Mouse (Mus musculus) limb, embryonic 14.5 days (tissue): ENCODE measurements around the gene Gm10570. TPM values are rescaled to one million over a fixed set of nuclear protein-coding genes. Genes with fewer than 3 reads are reported as not detected.
A peak's percentile ranks its signal among the peaks of the same experiment; 100 is the strongest.

ENCODE experiments used
- ATAC-seq: fragments of 200-750 bp; cut with Nextera tagmentation; 2 replicates; pipeline ENCODE4 v1.8.0; 2017; ENCODE audit warnings: low read depth, moderate number of reproducible peaks, moderate TSS enrichment; ENCODE audit not compliant: low FRiP score
- DNase-seq: peaks from one replicate; pipeline ENCODE4 v3.0.0-alpha.2; 2015; ENCODE audit warnings: low spot score
- H3K27ac ChIP-seq: fragments of 300-500 bp; sonication (generic); replicated peaks from 2 replicates; pipeline ENCODE4 v1.5.1; 2014; ENCODE audit warnings: low read depth, mild to moderate bottlenecking, low read length, moderate library complexity, mixed read lengths
- H3K27me3 ChIP-seq: fragments of 300-500 bp; sonication (generic); 2 replicates; pipeline ENCODE4 v1.6.1; 2014; ENCODE audit warnings: low read length, mixed read lengths; ENCODE audit not compliant: control insufficient read depth, insufficient read depth
- H3K36me3 ChIP-seq: fragments of 300-500 bp; sonication (generic); 2 replicates; pipeline ENCODE4 v1.6.1; 2014; ENCODE audit warnings: mild to moderate bottlenecking, low read length, moderate library complexity, mixed read lengths; ENCODE audit not compliant: control insufficient read depth, insufficient read depth
- H3K4me1 ChIP-seq: fragments of 300-500 bp; sonication (generic); 2 replicates; pipeline ENCODE4 v1.6.1; 2014; ENCODE audit warnings: antibody characterized with exemption, low read length, mixed read lengths; ENCODE audit not compliant: control insufficient read depth, insufficient read depth
- H3K4me2 ChIP-seq: fragments of 300-500 bp; sonication (generic); replicated peaks from 2 replicates; pipeline ENCODE4 v1.6.1; 2014; ENCODE audit warnings: low read depth, mild to moderate bottlenecking, low read length, moderate library complexity; ENCODE audit not compliant: severe bottlenecking
- H3K4me3 ChIP-seq: fragments of 300-500 bp; sonication (generic); replicated peaks from 2 replicates; pipeline ENCODE4 v1.5.1; 2014; ENCODE audit warnings: low read length
- H3K9ac ChIP-seq: fragments of 300-500 bp; sonication (generic); 2 replicates; pipeline ENCODE4 v1.6.1; 2014; ENCODE audit warnings: mild to moderate bottlenecking, low read depth, low read length, moderate library complexity; ENCODE audit not compliant: severe bottlenecking
- H3K9me3 ChIP-seq: fragments of 300-500 bp; sonication (generic); 2 replicates; pipeline ENCODE4 v1.6.1; 2016; ENCODE audit warnings: low read length; ENCODE audit not compliant: control insufficient read depth
- POLR2A ChIP-seq: fragments of 200-500 bp; IDR thresholded peaks from 2 replicates; pipeline ENCODE4 v1.8.0; 2012; ENCODE audit warnings: inconsistent platforms, mild to moderate bottlenecking, moderate library complexity, borderline replicate concordance; ENCODE audit not compliant: insufficient read depth, insufficient read length; ENCODE audit errors: extremely low read depth
- WGBS: fragments of 180-500 bp; shearing (Covaris S2); extraction: QIAGEN DNeasy Blood & Tissue Kit; methylation state at CpG from one replicate; pipeline ENCODE4 v1.1.7; 2014; 5-methylcytosine and 5-hydroxymethylcytosine counted together
- polyA plus RNA-seq, 2 experiments: library from polyadenylated mRNA; depleted of rRNA in 1 of 2; stranded (reverse) in 1 of 2; unstranded in 1 of 2; fragments of >200 nt; fragmentation: Nextera tagmentation in 1 of 2; extraction: Ambion mirVana in 1 of 2; gene quantifications; 2 replicates each; pipeline versions ENCODE4 v1.2.1 to v1.2.3; 2012 to 2014

Gm10570 gene
- polyA plus RNA-seq, 2 experiments: 0.30 TPM; not detected in 1

DNA sequence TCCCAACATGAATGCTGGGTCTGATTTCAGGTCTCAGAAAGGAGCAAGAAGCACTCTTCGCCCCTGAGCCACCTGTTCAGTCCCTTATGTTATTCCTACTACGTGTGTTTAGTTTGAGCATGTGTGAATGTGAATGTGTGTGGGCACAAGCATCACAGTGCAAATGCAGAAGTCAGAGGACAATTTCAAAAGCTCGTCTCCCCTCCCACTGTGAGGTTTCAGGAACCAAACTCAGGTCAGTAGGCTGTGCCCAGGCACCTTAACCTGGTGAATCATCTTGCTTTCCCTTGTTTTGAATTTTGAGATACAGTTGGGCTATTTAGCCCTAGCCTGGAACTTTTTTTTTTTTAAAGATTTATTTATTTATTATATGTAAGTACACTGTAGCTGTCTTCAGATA, 18.6 kb downstream of the Gm10570 start:
- H3K4me1 ChIP-seq: no peaks in the 10 kb centered on the region
- DNase-seq (no peak), ATAC-seq (no peak)
- H3K36me3 ChIP-seq: no peaks in the 10 kb centered on the region
- H3K4me3 ChIP-seq: no peak overlapping the region
- 60% methylated on average over 3 of the region's 3 CpGs for WGBS
- H3K9ac ChIP-seq: no peak overlapping the region
- no peak for TF ChIP-seq POLR2A
- H3K4me2 ChIP-seq: no peak overlapping the region
- no peak overlapping the region for H3K27ac ChIP-seq
- no peaks in the 10 kb centered on the region for H3K9me3 ChIP-seq
- no peaks in the 10 kb centered on the region for H3K27me3 ChIP-seq

- H3K4me1 ChIP-seq: no peaks in the 10 kb centered on the region
- no peak for TF ChIP-seq POLR2A
- ATAC-seq: no peak
- DNase-seq: no peak
- no peaks in the 10 kb centered on the region for H3K36me3 ChIP-seq
- H3K4me2 ChIP-seq: no peak overlapping the region
- no peaks in the 10 kb centered on the region for H3K9me3 ChIP-seq
- H3K9ac ChIP-seq: no peak overlapping the region
- H3K4me3 ChIP-seq: no peak overlapping the region
- H3K27ac ChIP-seq: no peak overlapping the region
- no peaks in the 10 kb centered on the region for H3K27me3 ChIP-seq
- WGBS: 38% methylated on average over 3 of the region's 3 CpGs
Observed at GRCm38 (mm10) chr4:130286531-130286930, 21.9 kb downstream of the Gm10570 start.

- ATAC-seq (no peak), DNase-seq (no peak)
- Histone ChIP-seq H3K36me3 (no peaks in the 10 kb centered on the region), H3K9ac (no peak overlapping the region), H3K9me3 (no peaks in the 10 kb centered on the region), H3K4me1 (no peaks in the 10 kb centered on the region), H3K4me2 (no peak overlapping the region), H3K27ac (no peak overlapping the region), H3K4me3 (no peak overlapping the region), H3K27me3 (no peaks in the 10 kb centered on the region)
- no peak for TF ChIP-seq POLR2A
- 88% methylated on average over 9 of the region's 9 CpGs for WGBS
Observed at GRCm38 (mm10) chr4:130283826-130284225, 24.6 kb downstream of the Gm10570 start.

DNA sequence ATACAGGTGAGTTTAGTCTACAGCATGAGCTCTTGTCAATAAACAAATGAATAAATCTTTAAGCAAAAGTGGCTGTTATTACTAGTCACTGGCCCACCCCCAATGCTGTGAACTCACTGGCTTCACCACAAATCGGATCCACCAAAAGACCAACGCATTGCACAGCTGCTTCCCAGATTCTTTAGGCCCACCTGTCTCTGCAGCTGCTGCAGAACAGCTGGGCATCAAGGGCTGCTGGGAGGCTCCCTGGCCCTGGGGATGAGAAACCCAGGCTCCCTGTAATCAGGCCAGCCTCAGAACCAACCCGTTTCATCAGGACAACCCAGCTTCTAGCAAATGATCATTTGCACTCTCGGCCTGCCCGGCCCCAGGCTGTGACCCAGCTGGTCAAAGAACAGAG, 25.6 kb downstream of the Gm10570 start:
- peak; percentile 75; the same call in 1 of the 2 replicates for ATAC-seq
- Histone ChIP-seq H3K9ac (no peak overlapping the region), H3K9me3 (no peaks in the 10 kb centered on the region), H3K27ac (no peak overlapping the region), H3K4me3 (no peak overlapping the region), H3K4me1 (no peaks in the 10 kb centered on the region), H3K4me2 (no peak overlapping the region), H3K27me3 (no peaks in the 10 kb centered on the region), H3K36me3 (no peaks in the 10 kb centered on the region)
- no peak for TF ChIP-seq POLR2A
- peak; percentile 67 for DNase-seq
- 53% methylated on average over 5 of the region's 5 CpGs for WGBS

GRCm38 (mm10) chr4:130279105-130279504, 29.4 kb downstream of the Gm10570 start, which contains the start of gene Serinc2:
Gene Serinc2 (minus strand): TSS chr4:130279205.
- ATAC-seq (no peak), DNase-seq (no peak)
- Histone ChIP-seq H3K4me3 (no peak within 1 kb of the TSS), H3K36me3 (no peaks in the 10 kb centered on the region), H3K27ac (no peak within 1 kb of the TSS), H3K9me3 (no peaks in the 10 kb centered on the region), H3K9ac (no peak within 1 kb of the TSS), H3K27me3 (no peaks in the 10 kb centered on the region), H3K4me1 (0 out of 2 replicates have a peak, but pooled peaks cover 2% of the 10 kb centered on the region), H3K4me2 (no peak within 1 kb of the TSS)
- WGBS: 61% methylated on average over 2 of the region's 2 CpGs
- no peak for TF ChIP-seq POLR2A
